Mouse (Mus musculus): ENCODE measurements around the gene Pde4d. TPM values are rescaled to one million over a fixed set of nuclear protein-coding genes. Genes with fewer than 3 reads are reported as not detected.
A peak's percentile ranks its signal among the peaks of the same experiment; 100 is the strongest.

Pde4d gene
- polyA plus RNA-seq, 1 experiment from 2014 or later, result 29.2 TPM

DNA sequence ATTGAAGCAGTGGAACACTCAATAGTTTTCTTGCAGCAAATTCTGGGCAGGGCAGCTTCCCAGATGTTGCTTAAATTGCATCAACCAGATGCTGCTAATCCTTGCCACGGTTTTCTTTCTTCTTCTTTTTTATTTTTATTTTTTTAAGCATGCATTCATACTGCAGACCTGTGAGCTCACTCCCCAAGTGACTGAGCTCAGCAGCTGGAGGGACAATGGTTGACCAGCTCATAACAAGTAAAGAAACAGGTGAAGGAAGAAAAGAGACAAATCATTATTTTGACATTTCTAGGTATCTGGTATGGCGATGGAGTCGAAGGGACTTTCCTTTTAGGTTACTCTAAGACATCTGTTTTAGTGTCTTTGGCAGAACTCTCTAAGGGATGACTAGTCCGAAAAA, 308.6 kb downstream of the Pde4d start:
- no peak overlapping the region for H3K9ac ChIP-seq (ENCODE audit: low read length)
- H3K4me3 ChIP-seq (ENCODE audit: control insufficient read depth in 1 of 2, insufficient read depth in 1 of 2, low read depth in 1 of 2, low read length in 2 of 2), result no peak overlapping the region
- no peak overlapping the region for H3K4me2 ChIP-seq (ENCODE audit: low read length)
- H3K36me3 ChIP-seq (ENCODE audit: control insufficient read depth, insufficient read depth, low read length), result no peaks in the 10 kb centered on the region
- H3K9me3 ChIP-seq (ENCODE audit: control insufficient read depth, low read length), result no peaks in the 10 kb centered on the region
- 82% methylated on average over 4 of the region's 4 CpGs for WGBS
- no peak overlapping the region for H3K27ac ChIP-seq (replicated peaks in 1 of 2; ENCODE audit: control insufficient read depth in 1 of 2, insufficient read depth in 1 of 2, low read depth in 2 of 2, low read length in 2 of 2)
- H3K4me1 ChIP-seq (ENCODE audit: control insufficient read depth in 2 of 2, insufficient read depth in 2 of 2, low read length in 2 of 2), result no peaks in the 10 kb centered on the region
- ATAC-seq (ENCODE audit: insufficient number of reproducible peaks, insufficient read depth, low FRiP score, low read depth), result no peak
- H3K27me3 ChIP-seq (ENCODE audit: control insufficient read depth, insufficient read depth, low read length), result no peaks in the 10 kb centered on the region

DNA sequence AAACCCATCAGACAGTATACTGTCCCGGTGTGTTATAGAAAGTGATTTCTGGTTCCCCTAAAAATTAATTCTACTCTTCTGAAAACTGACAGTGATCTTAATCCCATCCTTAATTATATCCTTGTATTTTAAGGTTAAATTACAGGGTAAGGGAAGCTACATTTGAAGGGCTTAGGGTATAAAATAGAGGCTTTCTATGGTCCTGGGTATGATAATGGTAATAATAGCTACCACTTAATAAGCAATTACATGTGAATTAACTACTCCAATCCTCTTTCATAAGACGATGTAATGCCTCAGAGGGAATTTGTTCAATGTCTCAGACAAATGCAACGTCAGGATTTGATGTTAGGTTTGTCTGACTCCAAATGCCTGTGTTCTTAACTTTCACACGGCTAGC, 309.4 kb downstream of the Pde4d start:
- Histone ChIP-seq H3K9me3 (ENCODE audit: control insufficient read depth, low read length) (no peaks in the 10 kb centered on the region), H3K36me3 (ENCODE audit: control insufficient read depth, insufficient read depth, low read length) (no peaks in the 10 kb centered on the region), H3K27ac (replicated peaks in 1 of 2; ENCODE audit: control insufficient read depth in 1 of 2, insufficient read depth in 1 of 2, low read depth in 2 of 2, low read length in 2 of 2) (no peak overlapping the region), H3K27me3 (ENCODE audit: control insufficient read depth, insufficient read depth, low read length) (no peaks in the 10 kb centered on the region), H3K9ac (ENCODE audit: low read length) (no peak overlapping the region), H3K4me2 (ENCODE audit: low read length) (no peak overlapping the region), H3K4me1 (ENCODE audit: control insufficient read depth in 2 of 2, insufficient read depth in 2 of 2, low read length in 2 of 2) (no peaks in the 10 kb centered on the region), H3K4me3 (ENCODE audit: control insufficient read depth in 1 of 2, insufficient read depth in 1 of 2, low read depth in 1 of 2, low read length in 2 of 2) (no peak overlapping the region)
- ATAC-seq (ENCODE audit: insufficient number of reproducible peaks, insufficient read depth, low FRiP score, low read depth), result no peak
- 77% methylated on average over 4 of the region's 4 CpGs for WGBS

DNA sequence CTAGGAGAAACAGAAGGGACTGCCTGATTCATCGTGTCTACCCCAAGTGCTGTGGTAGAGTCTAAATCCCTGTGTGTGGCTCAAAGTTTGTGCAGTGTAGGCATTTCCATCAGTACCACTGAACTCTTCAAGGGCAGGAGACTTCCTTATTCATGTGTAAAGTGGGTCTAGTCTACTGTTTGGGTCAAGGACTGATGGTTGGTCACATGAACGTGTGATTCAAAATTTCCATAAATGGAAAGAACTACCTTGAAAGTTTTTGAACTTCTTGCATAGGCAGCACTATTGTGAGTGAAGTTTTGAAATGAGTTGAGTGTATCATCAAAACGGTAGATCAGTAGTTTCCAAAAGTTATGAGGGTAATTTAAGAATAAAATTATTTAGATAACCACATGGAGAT, 313.5 kb downstream of the Pde4d start:
- Histone ChIP-seq H3K4me2 (ENCODE audit: low read length) (no peak overlapping the region), H3K9ac (ENCODE audit: low read length) (no peak overlapping the region), H3K4me3 (ENCODE audit: control insufficient read depth in 1 of 2, insufficient read depth in 1 of 2, low read depth in 1 of 2, low read length in 2 of 2) (no peak overlapping the region), H3K27me3 (ENCODE audit: control insufficient read depth, insufficient read depth, low read length) (no peaks in the 10 kb centered on the region), H3K9me3 (ENCODE audit: control insufficient read depth, low read length) (no peaks in the 10 kb centered on the region), H3K4me1 (ENCODE audit: control insufficient read depth in 2 of 2, insufficient read depth in 2 of 2, low read length in 2 of 2) (no peaks in the 10 kb centered on the region), H3K27ac (replicated peaks in 1 of 2; ENCODE audit: control insufficient read depth in 1 of 2, insufficient read depth in 1 of 2, low read depth in 2 of 2, low read length in 2 of 2) (no peak overlapping the region), H3K36me3 (ENCODE audit: control insufficient read depth, insufficient read depth, low read length) (no peaks in the 10 kb centered on the region)
- WGBS, result 74% methylated on average over 3 of the region's 3 CpGs
- ATAC-seq (ENCODE audit: insufficient number of reproducible peaks, insufficient read depth, low FRiP score, low read depth), result no peak

DNA sequence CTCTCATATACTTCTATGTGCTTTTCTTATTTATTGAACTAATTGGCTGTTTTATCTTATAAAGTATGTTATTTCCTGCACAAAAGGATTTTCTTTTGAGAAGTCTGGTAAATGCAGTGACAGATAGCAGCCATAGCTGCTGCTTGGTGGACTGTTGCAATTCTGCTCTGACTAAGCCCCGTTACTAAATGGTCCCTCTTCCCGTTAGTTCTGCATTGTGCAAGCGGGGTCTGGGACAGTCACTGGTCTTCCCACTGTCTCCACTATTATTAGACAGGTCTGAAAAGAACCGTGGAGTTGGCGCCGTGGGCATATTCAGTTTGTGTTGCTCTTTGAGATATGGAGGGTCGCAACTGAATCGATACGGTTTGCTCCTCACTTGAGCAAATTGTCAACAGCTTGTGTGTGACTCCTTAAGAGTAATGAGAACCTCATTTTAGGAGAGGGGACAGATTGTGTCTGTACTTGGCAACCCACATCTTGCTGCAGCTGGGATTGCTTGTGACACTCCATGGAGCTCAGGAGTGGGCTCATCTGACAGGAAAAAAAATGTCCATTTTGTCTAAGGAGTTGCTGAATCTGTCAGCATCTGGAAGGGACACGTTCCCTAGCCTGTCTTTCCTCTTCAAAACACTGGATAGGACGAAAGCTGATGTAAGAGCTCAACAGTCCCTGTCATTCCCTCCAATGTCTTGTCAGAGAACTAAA, 316.4 kb downstream of the Pde4d start:
- Histone ChIP-seq H3K9me3 (ENCODE audit: control insufficient read depth, low read length) (no peaks in the 10 kb centered on the region), H3K36me3 (ENCODE audit: control insufficient read depth, insufficient read depth, low read length) (no peaks in the 10 kb centered on the region), H3K4me2 (ENCODE audit: low read length) (no peak overlapping the region), H3K27me3 (ENCODE audit: control insufficient read depth, insufficient read depth, low read length) (no peaks in the 10 kb centered on the region), H3K9ac (ENCODE audit: low read length) (no peak overlapping the region), H3K27ac (replicated peaks in 1 of 2; ENCODE audit: control insufficient read depth in 1 of 2, insufficient read depth in 1 of 2, low read depth in 2 of 2, low read length in 2 of 2) (no peak overlapping the region), H3K4me1 (ENCODE audit: control insufficient read depth in 2 of 2, insufficient read depth in 2 of 2, low read length in 2 of 2) (no peaks in the 10 kb centered on the region), H3K4me3 (ENCODE audit: control insufficient read depth in 1 of 2, insufficient read depth in 1 of 2, low read depth in 1 of 2, low read length in 2 of 2) (no peak overlapping the region)
- WGBS, result 65% methylated on average over 11 of the region's 11 CpGs
- no peak for ATAC-seq (ENCODE audit: insufficient number of reproducible peaks, insufficient read depth, low FRiP score, low read depth)

DNA sequence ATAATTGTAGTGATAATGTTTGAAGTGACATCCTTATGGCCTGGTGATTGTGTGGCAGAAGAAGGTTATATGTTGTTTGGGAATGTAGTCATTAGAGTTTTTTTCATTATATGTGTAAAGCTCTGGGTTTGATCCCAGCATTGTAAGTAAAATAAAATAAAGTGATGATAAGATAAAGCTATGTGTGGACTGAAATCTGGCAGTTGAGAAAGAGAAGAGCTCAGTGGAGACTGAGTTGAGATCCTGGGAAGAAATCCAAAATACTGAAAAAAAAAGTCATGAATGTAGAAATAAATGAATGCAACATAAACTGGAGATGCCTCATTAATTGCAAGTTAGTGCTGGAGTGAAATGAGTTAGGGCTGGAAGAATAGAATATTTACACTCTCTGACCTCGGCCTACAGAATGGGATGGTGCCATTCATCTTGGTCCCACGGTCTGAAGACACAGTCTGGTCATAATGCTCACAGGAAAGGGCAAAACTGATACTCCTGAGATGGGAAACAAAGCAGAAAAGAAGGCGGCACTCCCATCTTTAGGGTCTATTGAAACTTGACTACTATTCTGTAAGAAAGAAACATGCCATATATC, 319.8 kb downstream of the Pde4d start:
- H3K4me3 ChIP-seq (ENCODE audit: control insufficient read depth in 1 of 2, insufficient read depth in 1 of 2, low read depth in 1 of 2, low read length in 2 of 2), result no peak overlapping the region
- H3K27ac ChIP-seq (replicated peaks in 1 of 2; ENCODE audit: control insufficient read depth in 1 of 2, insufficient read depth in 1 of 2, low read depth in 2 of 2, low read length in 2 of 2), result no peak overlapping the region
- no peak overlapping the region for H3K9ac ChIP-seq (ENCODE audit: low read length)
- no peaks in the 10 kb centered on the region for H3K36me3 ChIP-seq (ENCODE audit: control insufficient read depth, insufficient read depth, low read length)
- WGBS, result 69% methylated on average over 3 of the region's 3 CpGs
- H3K27me3 ChIP-seq (ENCODE audit: control insufficient read depth, insufficient read depth, low read length), result no peaks in the 10 kb centered on the region
- H3K4me2 ChIP-seq (ENCODE audit: low read length), result no peak overlapping the region
- no peak for ATAC-seq (ENCODE audit: insufficient number of reproducible peaks, insufficient read depth, low FRiP score, low read depth)
- H3K9me3 ChIP-seq (ENCODE audit: control insufficient read depth, low read length), result no peaks in the 10 kb centered on the region
- no peaks in the 10 kb centered on the region for H3K4me1 ChIP-seq (ENCODE audit: control insufficient read depth in 2 of 2, insufficient read depth in 2 of 2, low read length in 2 of 2)

DNA sequence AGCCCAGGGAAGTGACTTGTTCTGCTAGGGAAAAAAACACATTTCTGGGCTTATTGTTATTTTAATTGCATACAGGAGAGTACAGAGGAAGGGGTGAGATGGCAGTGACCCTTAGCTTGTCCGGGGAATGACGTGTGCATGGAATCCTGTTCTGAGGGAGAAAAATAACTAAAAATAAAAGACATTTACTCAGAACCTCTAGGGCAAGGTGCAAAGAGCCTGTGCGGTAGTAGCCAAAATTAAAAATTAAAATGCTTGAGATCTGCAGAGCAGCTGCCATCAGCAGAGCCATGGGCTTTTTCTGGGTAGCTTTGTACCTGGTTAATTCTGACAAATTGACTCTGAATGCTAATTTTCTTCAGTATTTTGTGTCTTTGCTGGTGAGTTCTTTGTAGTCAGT, 322.6 kb downstream of the Pde4d start:
- no peak overlapping the region for H3K4me2 ChIP-seq (ENCODE audit: low read length)
- H3K4me3 ChIP-seq (ENCODE audit: control insufficient read depth in 1 of 2, insufficient read depth in 1 of 2, low read depth in 1 of 2, low read length in 2 of 2), result no peak overlapping the region
- H3K36me3 ChIP-seq (ENCODE audit: control insufficient read depth, insufficient read depth, low read length), result no peaks in the 10 kb centered on the region
- 64% methylated on average over 3 of the region's 3 CpGs for WGBS
- H3K9me3 ChIP-seq (ENCODE audit: control insufficient read depth, low read length), result no peaks in the 10 kb centered on the region
- no peak for ATAC-seq (ENCODE audit: insufficient number of reproducible peaks, insufficient read depth, low FRiP score, low read depth)
- H3K27me3 ChIP-seq (ENCODE audit: control insufficient read depth, insufficient read depth, low read length), result no peaks in the 10 kb centered on the region
- peaks cover 4 to 6% of the 10 kb centered on the region in 2 experiments; a peak in 2 of 4 replicates for H3K4me1 ChIP-seq (ENCODE audit: control insufficient read depth in 2 of 2, insufficient read depth in 2 of 2, low read length in 2 of 2)
- no peak overlapping the region for H3K9ac ChIP-seq (ENCODE audit: low read length)
- H3K27ac ChIP-seq (replicated peaks in 1 of 2; ENCODE audit: control insufficient read depth in 1 of 2, insufficient read depth in 1 of 2, low read depth in 2 of 2, low read length in 2 of 2), result no peak overlapping the region

DNA sequence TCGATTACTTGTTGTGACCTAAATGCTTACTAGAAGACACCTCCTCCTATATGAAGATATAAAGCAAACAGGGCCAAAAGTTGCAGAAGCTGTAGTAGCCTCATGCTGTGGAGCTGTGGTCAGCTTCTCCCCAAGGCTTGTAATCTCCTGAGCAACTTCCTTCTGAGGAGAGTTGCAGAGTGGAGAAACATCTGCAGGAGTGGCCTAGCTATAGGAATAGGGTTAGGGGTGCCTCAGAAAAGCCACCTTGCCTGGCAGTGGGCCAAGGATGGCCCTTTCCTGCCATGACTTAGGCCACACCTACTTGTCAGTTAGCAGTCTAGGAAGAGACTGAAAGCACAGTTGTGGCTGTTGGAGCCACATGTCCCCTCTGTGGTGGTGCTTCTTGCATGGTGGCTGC, 325.2 kb downstream of the Pde4d start:
- ATAC-seq (ENCODE audit: insufficient number of reproducible peaks, insufficient read depth, low FRiP score, low read depth), result peak; percentile 21; the same call in 1 of the 2 replicates

More for the DNA sequence above, 325.2 kb downstream of the Pde4d start:
- Histone ChIP-seq H3K4me2 (ENCODE audit: low read length) (no peak overlapping the region), H3K27me3 (ENCODE audit: control insufficient read depth, insufficient read depth, low read length) (no peaks in the 10 kb centered on the region), H3K9ac (ENCODE audit: low read length) (no peak overlapping the region), H3K4me1 (ENCODE audit: control insufficient read depth in 2 of 2, insufficient read depth in 2 of 2, low read length in 2 of 2) (peaks cover 4 to 6% of the 10 kb centered on the region in 2 experiments; a peak in 2 of 4 replicates), H3K4me3 (ENCODE audit: control insufficient read depth in 1 of 2, insufficient read depth in 1 of 2, low read depth in 1 of 2, low read length in 2 of 2) (no peak overlapping the region), H3K27ac (replicated peaks in 1 of 2; ENCODE audit: control insufficient read depth in 1 of 2, insufficient read depth in 1 of 2, low read depth in 2 of 2, low read length in 2 of 2) (no peak overlapping the region), H3K9me3 (ENCODE audit: control insufficient read depth, low read length) (no peaks in the 10 kb centered on the region), H3K36me3 (ENCODE audit: control insufficient read depth, insufficient read depth, low read length) (no peaks in the 10 kb centered on the region)
- WGBS, result 77% methylated on average over 1 of the region's 1 CpGs
